Mouse (Mus musculus) heart, postnatal 36 days (tissue): ENCODE data around the gene Ltb. TPM values are rescaled to one million over a fixed set of nuclear protein-coding genes. Genes with fewer than 3 reads are reported as not detected.
A peak's percentile ranks its signal among the peaks of the same experiment; 100 is the strongest.

Experiments
- DNase-seq, 2 experiments: peaks; one replicate each; pipeline ENCODE4 v3.0.0; 2021 to 2022
- intact Hi-C: fragments of 180-260 bp; cut with DNase I; formaldehyde crosslinking; loops from one replicate; pipeline ENCODE4 v1.15.1; 2025
- total RNA-seq, 2 experiments: library from RNA; stranded (reverse); gene quantifications; 2 replicates each; pipeline ENCODE4 v1.2.3; 2021

Gene Ltb
- total RNA-seq, 2 experiments from 2014 or later = 1.0 to 1.6 TPM

GRCm38 (mm10) chr17:35164568-35165450 lies 29.4 kb upstream of the Ltb start, which contains the start of gene Prrc2a:
Gene Prrc2a, minus strand, starts transcription at chr17:35164897.
- intact Hi-C loops = loop anchor here (5.0 kb wide), 1 partner anchor 38 kb away; the partner anchor contains the start of gene D17H6S53E

DNA sequence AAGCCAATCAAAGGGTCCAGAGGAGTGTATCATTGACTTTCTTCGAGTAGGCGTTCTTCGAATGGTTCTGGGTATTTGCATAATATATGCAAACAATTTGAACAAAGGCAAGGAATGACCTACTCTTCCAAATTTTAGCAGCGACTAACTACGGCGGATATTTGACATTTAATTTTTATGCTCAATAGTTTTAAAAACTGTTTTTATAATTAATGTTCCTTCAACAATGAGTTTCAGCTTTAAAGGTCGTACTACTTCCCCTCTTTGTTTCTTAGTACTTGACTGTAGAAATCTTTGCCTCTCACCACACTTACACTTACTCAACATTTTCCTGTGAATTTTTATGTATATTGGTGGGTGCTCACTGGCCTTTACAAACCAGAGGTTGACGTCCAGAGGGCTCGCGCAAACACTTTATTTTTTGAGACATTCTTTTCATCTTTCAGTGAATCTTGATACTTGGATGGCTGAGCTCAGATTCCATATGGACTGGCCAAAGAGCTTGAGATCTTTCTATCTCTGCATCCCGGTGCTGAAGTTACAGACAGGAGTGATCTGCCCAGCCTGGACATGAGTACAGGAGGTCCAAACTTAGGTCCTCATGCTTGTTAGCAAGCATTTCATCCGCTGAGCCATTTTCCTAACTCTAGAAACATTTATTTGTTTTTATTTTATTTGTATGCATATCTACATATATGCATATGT lies 28.6 kb upstream of the Ltb start:
- intact Hi-C loops = no loop called here
- DNase-seq = no peak

More at GRCm38 (mm10) chr17:35164568-35165450, 29.4 kb upstream of the Ltb start, which contains the start of gene Prrc2a:
- peak; percentile 95 to 98 for DNase-seq

DNA sequence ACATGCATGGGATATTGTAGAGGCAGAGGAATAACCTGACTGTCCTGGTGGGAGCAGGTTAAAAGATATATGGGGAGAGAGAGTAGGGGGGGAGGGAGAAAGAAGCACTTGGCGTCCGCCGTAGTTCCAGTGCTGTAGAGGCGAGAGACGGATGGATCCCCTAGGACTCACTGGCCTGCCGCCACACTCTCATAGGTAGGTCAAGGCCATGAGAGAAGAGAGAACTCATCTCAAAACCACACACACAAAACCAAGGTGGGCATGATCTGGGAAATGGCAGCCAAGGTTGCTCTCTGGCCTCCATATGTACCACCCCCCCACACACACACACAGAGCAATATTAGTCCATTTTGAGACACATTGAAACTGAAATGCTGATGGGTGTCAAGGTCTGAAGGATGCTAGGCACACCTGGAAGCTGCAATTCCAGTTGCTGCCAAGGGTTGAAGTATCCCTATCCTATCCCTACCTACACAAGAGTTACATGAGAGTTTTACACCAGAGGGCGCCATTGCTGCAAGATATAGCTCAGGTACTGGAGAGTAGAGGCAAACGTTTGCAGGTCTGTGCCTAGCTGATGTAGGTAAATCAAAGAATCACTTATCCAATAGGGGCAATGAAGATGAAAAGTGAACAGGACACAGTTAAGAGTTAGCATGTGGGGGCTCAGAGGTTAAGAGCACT lies 27.7 kb upstream of the Ltb start:
- DNase-seq = peak in 1 of 2 experiments; percentile 51
- intact Hi-C loops = no loop called here

GRCm38 (mm10) chr17:35167794-35168193 lies 26.4 kb upstream of the Ltb start:
- DNase-seq = no peak

DNA sequence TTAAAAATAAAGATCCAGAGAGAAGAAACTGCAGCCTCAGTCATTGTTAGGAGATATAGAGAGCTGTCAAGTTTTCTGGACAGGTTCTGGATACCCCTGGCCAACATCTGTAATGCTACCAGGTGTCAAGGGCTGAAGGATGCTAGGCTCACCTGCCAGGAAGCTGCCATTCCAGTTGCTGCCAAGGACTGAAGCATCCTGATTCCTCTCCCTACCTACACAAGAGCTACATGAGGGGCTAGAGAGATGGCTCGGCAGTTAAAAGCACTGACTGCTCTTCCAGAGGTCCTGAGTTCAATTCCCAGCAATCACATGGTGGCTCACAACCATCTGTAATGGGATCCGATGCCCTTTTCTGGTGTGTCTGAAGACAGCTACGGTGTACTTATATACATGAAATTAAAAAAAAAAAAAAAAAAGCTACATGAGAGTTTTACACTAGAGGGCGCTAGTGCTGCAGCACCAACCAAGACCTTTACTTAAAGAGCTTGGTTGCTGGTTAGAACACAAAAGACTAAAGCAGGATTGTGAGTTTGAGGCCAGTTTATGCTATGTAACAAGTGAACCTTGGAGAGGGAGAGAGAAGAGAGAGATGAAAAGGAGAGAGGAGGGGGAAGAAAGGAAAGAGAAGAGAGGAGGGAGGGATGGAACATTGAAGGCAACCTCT lies 25.6 kb upstream of the Ltb start:
- no peak for DNase-seq
- intact Hi-C loops = loop anchor here (2.0 kb wide), 1 partner anchor 68 kb away; no protein-coding TSS in a partner anchor

More at GRCm38 (mm10) chr17:35167794-35168193, 26.4 kb upstream of the Ltb start:
- intact Hi-C loops = loop anchor here (2.0 kb wide), 1 partner anchor 69 kb away; no protein-coding TSS in a partner anchor

- DNase-seq = no peak
- intact Hi-C loops = no loop called here
Observed at GRCm38 (mm10) chr17:35172445-35173234, 21.6 kb upstream of the Ltb start.

DNA sequence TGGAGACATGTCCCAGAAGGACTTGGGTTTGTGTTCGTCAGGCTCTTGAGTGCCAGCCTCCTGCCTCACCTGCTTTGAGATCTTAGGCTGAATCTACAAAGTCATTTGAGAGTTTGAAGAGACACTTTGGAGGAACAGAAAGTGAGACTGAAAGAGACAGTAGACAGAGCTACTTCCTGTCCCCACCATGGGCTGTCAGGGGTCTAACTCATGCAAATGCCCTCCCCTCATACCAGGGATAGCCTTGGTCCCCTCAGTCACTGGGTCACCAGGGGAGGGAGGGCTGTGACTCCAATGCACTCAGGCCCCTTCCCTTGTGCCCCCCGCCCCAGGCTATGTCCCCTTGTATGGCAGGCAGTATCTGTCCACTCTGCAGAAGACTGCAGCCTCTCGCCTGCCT lies 20.9 kb upstream of the Ltb start:
- intact Hi-C loops = no loop called here
- no peak for DNase-seq

- no peak for DNase-seq
- intact Hi-C loops = no loop called here
Observed at GRCm38 (mm10) chr17:35174201-35174977, 19.9 kb upstream of the Ltb start.

GRCm38 (mm10) chr17:35175382-35175781 lies 18.9 kb upstream of the Ltb start:
- DNase-seq = no peak
- intact Hi-C loops = no loop called here

DNA sequence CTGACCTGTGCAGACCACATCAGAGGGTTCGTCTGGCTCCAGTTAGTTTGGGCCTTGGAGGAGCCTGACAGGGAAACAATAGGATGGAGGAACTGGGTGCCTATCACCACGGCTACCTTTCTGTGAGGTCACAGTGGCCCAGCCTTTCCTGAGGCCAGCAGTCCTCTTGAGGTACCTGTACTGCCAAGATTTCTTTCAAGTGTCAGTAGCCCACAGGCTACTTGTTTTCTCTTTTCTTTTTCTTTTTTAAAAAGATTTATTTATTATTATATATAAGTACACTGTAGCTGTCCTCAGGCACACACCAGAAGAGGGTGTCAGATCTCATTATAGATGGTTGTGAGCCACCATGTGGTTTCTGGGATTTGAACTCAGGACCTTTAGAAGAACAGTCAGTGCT lies 18.3 kb upstream of the Ltb start, which contains the start of gene Aif1:
Aif1 (minus strand) TSS at position 101 of the 400 bp plus-strand sequence.
- intact Hi-C loops = no loop called here

DNA sequence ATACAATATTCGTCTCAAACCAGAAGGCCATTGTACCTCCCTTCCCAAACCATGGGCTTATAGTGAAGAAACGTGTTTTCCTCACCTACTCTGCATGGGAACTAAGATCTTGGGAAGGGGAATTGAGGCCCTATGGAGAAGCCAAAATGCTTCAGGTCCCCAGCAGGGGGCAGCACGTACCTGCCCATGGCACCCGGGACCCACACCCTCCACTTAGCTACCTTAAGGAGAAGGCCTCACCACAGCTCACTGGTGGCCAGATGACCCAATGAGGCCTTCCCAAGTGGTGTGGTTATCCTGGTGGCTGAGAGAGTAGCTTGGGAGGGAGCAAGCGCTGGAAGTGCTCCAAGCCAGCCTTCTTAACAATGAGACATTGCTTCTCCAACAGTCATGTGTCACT lies 15.7 kb upstream of the Ltb start:
- peak; percentile 79 to 83 for DNase-seq
- intact Hi-C loops = loop anchor here (1.0 kb wide), 2 partner anchors 17 to 54 kb away; no protein-coding TSS in a partner anchor

More for the DNA sequence above, 18.3 kb upstream of the Ltb start, which contains the start of gene Aif1:
- DNase-seq = no peak

DNA sequence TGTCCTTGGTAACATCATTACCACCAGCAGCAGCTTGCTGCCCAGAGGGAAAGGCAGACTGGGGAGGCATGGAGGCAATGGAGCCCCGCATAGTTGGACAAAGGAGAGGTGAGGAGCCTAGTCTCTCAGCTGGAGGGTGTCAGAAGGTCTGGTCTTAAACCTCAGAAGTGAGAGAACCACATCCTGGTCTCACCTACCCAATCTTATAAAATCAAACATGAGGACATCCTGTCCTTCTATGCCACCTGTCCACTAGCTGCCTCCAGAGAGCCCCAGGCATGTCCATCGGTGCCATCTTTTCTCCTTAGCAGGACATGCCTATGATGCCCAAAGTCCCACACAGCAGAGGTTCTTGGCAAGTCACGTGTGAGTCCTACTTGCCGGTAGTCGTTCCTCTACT lies 14.1 kb upstream of the Ltb start:
- no peak for DNase-seq
- intact Hi-C loops = no loop called here

DNA sequence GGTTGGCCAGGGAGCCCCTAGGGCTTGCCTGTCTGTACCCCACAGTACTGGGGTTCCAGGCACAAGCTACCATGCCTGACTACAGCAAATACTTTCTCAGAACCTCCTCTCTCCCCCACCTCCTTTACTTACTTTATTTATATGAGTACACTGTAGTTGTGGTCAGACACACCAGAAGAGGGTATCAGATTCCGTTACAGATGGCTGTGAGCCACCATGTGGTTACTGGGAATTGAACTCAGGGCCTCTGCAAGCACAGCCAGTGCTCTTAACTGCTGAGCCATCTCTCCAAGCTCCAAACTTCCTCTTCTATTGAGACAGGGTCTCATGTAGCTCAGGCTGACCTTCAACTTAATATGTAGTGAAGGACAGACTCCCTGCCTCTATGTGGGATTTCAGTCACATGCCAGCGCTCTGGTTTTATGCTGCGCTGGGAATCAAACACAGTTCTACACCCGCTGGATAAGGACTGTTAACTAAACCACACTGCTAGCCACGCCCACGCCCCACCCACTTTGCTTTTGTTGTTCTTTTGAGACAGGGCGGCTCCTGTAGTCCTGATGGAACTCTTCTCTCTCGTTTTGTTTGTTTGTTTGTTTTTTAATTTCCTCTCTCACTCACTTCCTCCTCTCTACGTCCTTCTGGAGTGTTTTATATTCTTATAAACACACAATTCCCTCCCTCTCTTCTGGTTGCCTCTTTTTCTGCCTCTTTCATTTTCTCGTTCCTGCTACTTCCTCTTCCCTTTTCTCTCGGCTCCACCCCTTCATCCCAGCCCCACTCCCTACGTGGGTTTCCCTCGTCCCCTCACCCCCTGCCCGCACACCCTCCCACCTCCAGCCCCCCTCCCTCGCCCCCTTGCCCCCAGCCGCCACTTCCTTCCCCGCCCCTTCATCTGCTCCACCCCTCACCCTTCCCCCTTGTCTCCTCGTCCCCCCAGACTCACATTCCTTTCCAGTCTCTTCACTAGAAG lies 8.3 kb upstream of the Ltb start:
- DNase-seq = peak; percentile 74 to 78
- intact Hi-C loops = no loop called here

- peak in 1 of 2 experiments; percentile 49 for DNase-seq
- intact Hi-C loops = no loop called here
Observed at GRCm38 (mm10) chr17:35186681-35187080, 7.6 kb upstream of the Ltb start.

DNA sequence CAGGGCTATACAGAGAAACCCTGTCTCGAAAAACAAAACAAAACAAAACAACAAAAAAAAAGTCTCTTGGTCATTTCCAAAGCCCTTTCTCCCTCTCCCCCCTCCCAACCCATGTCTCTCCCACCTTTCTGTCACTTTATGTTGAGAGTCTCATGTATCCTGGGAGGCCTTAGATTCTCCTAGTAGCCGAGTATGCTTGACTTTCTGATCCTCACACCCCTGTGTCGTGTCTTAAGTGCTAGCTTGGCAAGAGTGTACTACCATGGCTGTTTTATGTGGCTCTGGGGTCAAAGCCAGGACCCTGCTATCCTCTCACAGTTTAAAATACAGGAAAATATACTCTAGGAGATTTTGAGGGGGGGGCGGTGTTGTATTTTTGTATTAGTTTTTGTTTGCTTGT lies 6.9 kb upstream of the Ltb start:
- intact Hi-C loops = no loop called here
- no peak for DNase-seq

- intact Hi-C loops = no loop called here
- no peak for DNase-seq
Observed at GRCm38 (mm10) chr17:35187959-35188610, 6.2 kb upstream of the Ltb start, which contains the start of gene Lst1. Gene Lst1, minus strand, starts transcription at chr17:35188439.

DNA sequence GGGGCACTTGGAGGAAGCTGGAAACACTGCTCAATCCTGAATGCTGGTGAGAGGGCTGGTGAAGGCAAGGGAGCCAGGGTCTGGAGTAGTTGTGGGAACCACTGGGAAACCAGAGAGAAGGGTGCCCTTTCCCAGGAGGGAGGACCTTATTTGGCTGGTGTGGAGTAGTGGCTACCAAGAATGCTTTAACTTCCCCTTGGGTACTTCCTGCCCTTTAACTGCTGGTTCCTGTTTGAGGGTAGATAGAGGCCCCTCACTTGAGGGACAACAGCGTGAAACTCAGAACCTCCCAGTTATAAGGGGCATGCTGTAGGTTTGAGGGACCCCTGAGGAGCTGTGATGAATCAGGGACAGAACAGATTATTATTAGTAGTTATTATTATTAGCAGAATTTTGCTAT lies 5.1 kb upstream of the Ltb start:
- intact Hi-C loops = no loop called here
- no peak for DNase-seq
